Mouse (Mus musculus) myocyte (in vitro differentiated cells): Measurements from ENCODE around the gene Rab25.

Source experiments
- CEBPB ChIP-seq: IDR thresholded peaks from 2 replicates; pipeline ENCODE4 v1.6.1; 2011; ENCODE audit warnings: mild to moderate bottlenecking, moderate library complexity; ENCODE audit not compliant: poor library complexity, insufficient read depth, severe bottlenecking
- MAX ChIP-seq: IDR thresholded peaks from one replicate; pipeline ENCODE4 v1.6.1; 2011; ENCODE audit warnings: low read depth, mild to moderate bottlenecking, control low read depth
- MYOG ChIP-seq, 3 experiments: IDR thresholded peaks; one replicate each; pipeline ENCODE4 v1.6.1; 2011; ENCODE audit warnings: control low read depth in 2 of 3, low read depth in 2 of 3, mild to moderate bottlenecking in 2 of 3; ENCODE audit not compliant: insufficient read length in 2 of 3, control insufficient read depth in 1 of 3, insufficient read depth in 1 of 3
- POLR2A ChIP-seq: IDR thresholded peaks from one replicate; pipeline ENCODE4 v1.6.1; 2011; ENCODE audit warnings: low read depth, mild to moderate bottlenecking, control low read depth, moderate library complexity; ENCODE audit not compliant: insufficient read length
- POLR2AphosphoS2 ChIP-seq: IDR thresholded peaks from one replicate; pipeline ENCODE4 v1.6.1; 2011; ENCODE audit warnings: low read depth, control low read depth; ENCODE audit not compliant: insufficient read length
- TCF12 ChIP-seq: IDR thresholded peaks from one replicate; pipeline ENCODE4 v1.6.1; 2011; ENCODE audit warnings: mild to moderate bottlenecking, control low read depth; ENCODE audit not compliant: poor library complexity, insufficient read depth, severe bottlenecking
- USF1 ChIP-seq: IDR thresholded peaks from one replicate; pipeline ENCODE4 v1.6.1; 2011; ENCODE audit warnings: low read depth, mild to moderate bottlenecking, control low read depth, moderate library complexity

GRCm38 (mm10) chr3:88515095-88515386 is 33.1 kb downstream of the Rab25 start:
- TF ChIP-seq POLR2AphosphoS2, result no peak
- no peak for TF ChIP-seq POLR2A
- no peak for TF ChIP-seq CEBPB
- TF ChIP-seq MYOG (IDR thresholded peaks at IDR 0.05; ENCODE audit: control insufficient read depth in 1 of 3, insufficient read depth in 1 of 3, insufficient read length in 2 of 3, low read depth in 2 of 3), result no peak
- TF ChIP-seq TCF12, result no peak
- TF ChIP-seq MAX, result no peak
- TF ChIP-seq USF1, result no peak
